Mouse (Mus musculus) MEL (cell line): ENCODE data around the gene Hoxa4.

Experiments
- CTCF ChIP-seq, 3 experiments: IDR thresholded peaks in 2 of 3; conservative IDR thresholded peaks in 1 of 3; 2 replicates each; pipeline ENCODE4 v1.5.1; 2011 to 2012; ENCODE audit warnings: low read length in 3 of 3, low read depth in 2 of 3, mild to moderate bottlenecking in 2 of 3, improper control_type of control experiment in 1 of 3, inconsistent platforms in 1 of 3, mixed read lengths in 1 of 3, moderate library complexity in 1 of 3; ENCODE audit not compliant: control insufficient read depth in 1 of 3, insufficient read depth in 1 of 3, poor library complexity in 1 of 3, severe bottlenecking in 1 of 3
- GABPA ChIP-seq: IDR thresholded peaks from 2 replicates; pipeline ENCODE4 v1.6.1; 2012; ENCODE audit warnings: low read depth, mild to moderate bottlenecking, inconsistent platforms, low read length, improper control_type of control experiment, moderate library complexity
- HCFC1 ChIP-seq: IDR thresholded peaks from 2 replicates; pipeline ENCODE4 v1.6.1; 2012; ENCODE audit warnings: low read depth, mild to moderate bottlenecking, inconsistent platforms, low read length, improper control_type of control experiment, moderate library complexity
- POLR2A ChIP-seq, 2 experiments: IDR thresholded peaks; 2 replicates each; pipeline ENCODE4 v1.6.1; 2011 to 2012; ENCODE audit warnings: low read length in 2 of 2, mild to moderate bottlenecking in 2 of 2, control low read depth in 1 of 2, improper control_type of control experiment in 1 of 2, low read depth in 1 of 2, moderate library complexity in 1 of 2; ENCODE audit not compliant: control insufficient read depth in 1 of 2, insufficient read depth in 1 of 2, poor library complexity in 1 of 2
- POLR2AphosphoS5 ChIP-seq: IDR thresholded peaks from 2 replicates; pipeline ENCODE4 v1.6.1; 2012; ENCODE audit warnings: low read depth, borderline replicate concordance, mild to moderate bottlenecking, inconsistent platforms, low read length, moderate library complexity, mixed read lengths
- TCF12 ChIP-seq: IDR thresholded peaks from 2 replicates; pipeline ENCODE4 v1.6.1; 2014; ENCODE audit warnings: low read depth, mild to moderate bottlenecking, inconsistent platforms, low read length, improper control_type of control experiment, moderate library complexity

DNA sequence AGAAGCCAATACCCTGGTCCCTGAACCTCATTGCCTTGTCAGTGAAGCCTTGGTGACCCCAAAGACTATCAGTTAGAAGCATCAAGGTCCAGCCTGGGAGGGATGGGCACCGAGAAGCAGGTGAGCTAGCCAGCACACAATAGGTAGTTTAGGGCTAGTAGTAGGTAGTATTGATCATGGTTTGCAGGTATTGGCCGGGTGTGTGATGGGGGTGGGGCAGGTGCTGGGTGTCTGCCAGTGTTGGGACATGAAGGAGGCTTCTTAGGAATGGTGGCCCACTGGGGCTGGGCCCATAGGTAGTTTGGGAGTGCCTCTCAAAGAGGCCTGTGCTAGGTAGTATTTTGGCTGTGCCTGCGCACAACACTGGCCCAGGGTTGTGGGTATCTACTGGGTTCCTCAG is 23.5 kb upstream of the Hoxa4 start:
- no peak for TF ChIP-seq GABPA
- TF ChIP-seq CTCF (IDR thresholded peaks at IDR 0.05 in 2 of 3, conservative IDR thresholded peaks at IDR 0.05 in 1 of 3; ENCODE audit: control insufficient read depth in 1 of 3, insufficient read depth in 1 of 3, low read depth in 2 of 3, low read length in 3 of 3, poor library complexity in 1 of 3, severe bottlenecking in 1 of 3) = no peak
- TF ChIP-seq HCFC1 = no peak
- no peak for TF ChIP-seq POLR2AphosphoS5
- no peak for TF ChIP-seq POLR2A (IDR thresholded peaks at IDR 0.05; ENCODE audit: control insufficient read depth in 1 of 2, insufficient read depth in 1 of 2, low read depth in 1 of 2, low read length in 2 of 2, poor library complexity in 1 of 2)
- TF ChIP-seq TCF12 = no peak
